10 mouse cellular contexts compared by ENCODE assay signal in the genomic region with DNA sequence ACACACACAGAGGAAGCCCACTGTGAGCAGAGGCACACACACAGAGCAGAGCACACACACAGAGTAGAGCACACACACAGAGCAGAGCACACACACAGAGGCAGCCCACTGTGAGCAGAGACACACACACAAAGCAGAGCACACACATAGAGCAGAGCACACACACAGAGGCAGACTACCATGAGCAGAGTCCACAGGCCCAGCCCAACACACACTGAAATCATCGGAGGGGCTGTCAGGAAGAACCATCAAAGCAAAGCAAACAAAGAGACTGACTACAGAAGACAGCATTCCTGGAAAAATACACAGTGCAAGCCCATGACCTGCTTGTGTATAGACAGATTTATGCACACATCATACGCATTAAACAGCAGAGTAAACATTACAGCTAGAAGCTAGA. TPM values are rescaled to one million over a fixed set of nuclear protein-coding genes. Genes with fewer than 3 reads are reported as not detected.
DNase-seq lines count a peak whose midpoint lies in the region; ATAC-seq lines count a peak whose summit lies in the region.
"Had no signal": no experiment of that assay in that cellular context is flagged by ENCODE, and none has a peak within 500 bp of the region (broad histone marks: within the 10 kb centered on the region; RNA-seq: fewer than 3 reads in every experiment).

No protein-coding gene starts in this region.

- DNase-seq in heart, postnatal 36 days, result no peak
- no peak for DNase-seq in neural tube, embryonic 11.5 days (ENCODE audit: low spot score)
- no peak for DNase-seq in neural tube, embryonic 10.5 days (ENCODE audit: extremely low spot score, low spot score)
- no peak for DNase-seq in thymus, postnatal 36 days
- no peak for DNase-seq in cerebellum, postnatal 4 days (ENCODE audit: low spot score in 2 of 2)
- no peak for DNase-seq in adrenal gland, adult 2 months
- DNase-seq: cerebellum, adult 8-10 months; thymus, postnatal 25 days had no signal

- H3K9ac ChIP-seq in heart, embryonic 11.5 days (ENCODE audit: low read depth, low read length), result no peak overlapping the region
- H3K9ac ChIP-seq in neural tube, embryonic 11.5 days (ENCODE audit: low read length), result no peak overlapping the region
- no peak overlapping the region for H3K9ac ChIP-seq in liver, embryonic 15.5 days

- H3K27me3 ChIP-seq in heart, embryonic 11.5 days (ENCODE audit: control insufficient read depth, insufficient read depth, low read length), result no peaks in the 10 kb centered on the region
- H3K27me3 ChIP-seq in neural tube, embryonic 11.5 days (ENCODE audit: control insufficient read depth, insufficient read depth, low read length), result no peaks in the 10 kb centered on the region
- H3K27me3 ChIP-seq in liver, embryonic 15.5 days, result peaks cover 15% of the 10 kb centered on the region; the same call in 1 of the 2 replicates

- no peak overlapping the region for H3K4me3 ChIP-seq in heart, embryonic 11.5 days (ENCODE audit: low read depth, low read length)
- H3K4me3 ChIP-seq in neural tube, embryonic 11.5 days (ENCODE audit: low read depth, low read length), result no peak overlapping the region
- H3K4me3 ChIP-seq in liver, embryonic 15.5 days (replicated peaks), result no peak overlapping the region

- no peak for ATAC-seq in heart, embryonic 11.5 days (replicated peaks; ENCODE audit: insufficient number of reproducible peaks, low FRiP score, low TSS enrichment)
- ATAC-seq in neural tube, embryonic 11.5 days (ENCODE audit: insufficient read depth, low FRiP score, low TSS enrichment), result no peak
- peak; percentile 60 for ATAC-seq in liver, embryonic 15.5 days (ENCODE audit: insufficient read depth)

- H3K36me3 ChIP-seq in heart, embryonic 11.5 days (ENCODE audit: control insufficient read depth, insufficient read depth, low read length), result no peaks in the 10 kb centered on the region
- H3K36me3 ChIP-seq in neural tube, embryonic 11.5 days (ENCODE audit: control insufficient read depth, insufficient read depth, low read length), result no peaks in the 10 kb centered on the region
- no peaks in the 10 kb centered on the region for H3K36me3 ChIP-seq in liver, embryonic 15.5 days (replicated peaks)

- H3K9me3 ChIP-seq in heart, embryonic 11.5 days (replicated peaks; ENCODE audit: control insufficient read depth, low read length), result no peaks in the 10 kb centered on the region
- no peaks in the 10 kb centered on the region for H3K9me3 ChIP-seq in neural tube, embryonic 11.5 days (ENCODE audit: control insufficient read depth, low read length)
- H3K9me3 ChIP-seq in liver, embryonic 15.5 days (replicated peaks), result no peaks in the 10 kb centered on the region

- peak overlapping the region; percentile 82 for H3K27ac ChIP-seq in heart, embryonic 11.5 days (ENCODE audit: low read depth, low read length)
- peak overlapping the region; percentile 29; the same call in 1 of the 2 replicates for H3K27ac ChIP-seq in neural tube, embryonic 11.5 days (ENCODE audit: low read depth, low read length)
- peak overlapping the region; percentile 64 for H3K27ac ChIP-seq in liver, embryonic 15.5 days (replicated peaks)

- intact Hi-C loops in heart, postnatal 36 days (cut with DNase I), result loop anchor here (5.0 kb wide), 1 partner anchor 69 kb away; no protein-coding TSS in a partner anchor

- WGBS in heart, embryonic 11.5 days (ENCODE audit: insufficient replicate concordance), result 50% methylated on average over 2 of the region's 2 CpGs
- 56% methylated on average over 2 of the region's 2 CpGs for WGBS in neural tube, embryonic 11.5 days
- 44% methylated on average over 2 of the region's 2 CpGs for WGBS in liver, embryonic 15.5 days (ENCODE audit: insufficient replicate concordance)

- H3K4me2 ChIP-seq in heart, embryonic 11.5 days, result no peak overlapping the region
- no peak overlapping the region for H3K4me2 ChIP-seq in neural tube, embryonic 11.5 days (ENCODE audit: low read depth)
- no peak overlapping the region for H3K4me2 ChIP-seq in liver, embryonic 15.5 days

- peaks cover 16% of the 10 kb centered on the region; the same call in 1 of the 2 replicates for H3K4me1 ChIP-seq in heart, embryonic 11.5 days (ENCODE audit: control insufficient read depth, insufficient read depth, low read length)
- H3K4me1 ChIP-seq in neural tube, embryonic 11.5 days (ENCODE audit: control insufficient read depth, insufficient read depth, low read length), result no peaks in the 10 kb centered on the region
- peaks cover 20% of the 10 kb centered on the region for H3K4me1 ChIP-seq in liver, embryonic 15.5 days (replicated peaks)

RNA-seq across cellular contexts. Expression of a gene that starts 7.4 kb away (rescaled TPM):
- 2.7 and 3.1 TPM in 2 replicates for polyA plus RNA-seq in heart, embryonic 11.5 days (2014; fragmentation: Nextera tagmentation; extraction: Ambion mirVana)
- 1 to 10 TPM; 2.4 to 3.6 TPM for total RNA-seq in heart, postnatal 36 days (2021)
- 2.1 and 2.6 TPM in 2 replicates for polyA plus RNA-seq in neural tube, embryonic 11.5 days (2014; fragmentation: Nextera tagmentation; extraction: Ambion mirVana)
- polyA plus RNA-seq in liver, embryonic 15.5 days (2015; fragmentation: Nextera tagmentation; extraction: Ambion mirVana), result 1.4 and 1.6 TPM in 2 replicates
- 1 to 10 TPM; 2.5 to 3.2 TPM for total RNA-seq in adrenal gland, adult 2 months (2021)
- polyA plus RNA-seq in adrenal gland, adult 2 months (2012; rRNA removed), result 1.4 and 1.8 TPM in 2 replicates

RNA-seq across cellular contexts. Expression of a gene that starts 8.3 kb away (rescaled TPM):
- polyA plus RNA-seq in heart, embryonic 11.5 days (2014; fragmentation: Nextera tagmentation; extraction: Ambion mirVana), result 31.9 and 33.5 TPM in 2 replicates
- 10 to 100 TPM; 15.7 to 16.2 TPM for total RNA-seq in heart, postnatal 36 days (2021)
- polyA plus RNA-seq in neural tube, embryonic 11.5 days (2014; fragmentation: Nextera tagmentation; extraction: Ambion mirVana), result 42.5 and 43.4 TPM in 2 replicates
- polyA plus RNA-seq in liver, embryonic 15.5 days (2015; fragmentation: Nextera tagmentation; extraction: Ambion mirVana), result 12.5 and 14.0 TPM in 2 replicates
- total RNA-seq in adrenal gland, adult 2 months (2021), result 10 to 100 TPM; 13.3 to 35.0 TPM
- 111 and 156 TPM in 2 replicates for polyA plus RNA-seq in adrenal gland, adult 2 months (2012; rRNA removed)

RNA-seq across cellular contexts. Expression of a gene that starts 46.7 kb away (rescaled TPM):
- 131 and 155 TPM in 2 replicates for polyA plus RNA-seq in heart, embryonic 11.5 days (2014; fragmentation: Nextera tagmentation; extraction: Ambion mirVana)
- 100 to 1,000 TPM; 119 to 123 TPM for total RNA-seq in heart, postnatal 36 days (2021)
- 197 and 217 TPM in 2 replicates for polyA plus RNA-seq in neural tube, embryonic 11.5 days (2014; fragmentation: Nextera tagmentation; extraction: Ambion mirVana)
- polyA plus RNA-seq in liver, embryonic 15.5 days (2015; fragmentation: Nextera tagmentation; extraction: Ambion mirVana), result 79.2 and 82.0 TPM in 2 replicates
- 100 to 1,000 TPM; 169 to 173 TPM for total RNA-seq in adrenal gland, adult 2 months (2021)
- 29.1 and 36.8 TPM in 2 replicates for polyA plus RNA-seq in adrenal gland, adult 2 months (2012; rRNA removed)

RNA-seq across cellular contexts. Expression of a gene that starts 52.1 kb away (rescaled TPM):
- 18.5 and 23.2 TPM in 2 replicates for polyA plus RNA-seq in heart, embryonic 11.5 days (2014; fragmentation: Nextera tagmentation; extraction: Ambion mirVana)
- total RNA-seq in heart, postnatal 36 days (2021), result 10 to 100 TPM; 33.6 to 41.5 TPM
- 32.5 and 32.8 TPM in 2 replicates for polyA plus RNA-seq in neural tube, embryonic 11.5 days (2014; fragmentation: Nextera tagmentation; extraction: Ambion mirVana)
- polyA plus RNA-seq in liver, embryonic 15.5 days (2015; fragmentation: Nextera tagmentation; extraction: Ambion mirVana), result 13.1 and 15.5 TPM in 2 replicates
- total RNA-seq in adrenal gland, adult 2 months (2021), result 10 to 100 TPM; 43.0 to 56.0 TPM
- 33.2 and 33.5 TPM in 2 replicates for polyA plus RNA-seq in adrenal gland, adult 2 months (2012; rRNA removed)

RNA-seq across cellular contexts. Expression of a gene that starts 59.4 kb away (rescaled TPM):
- polyA plus RNA-seq in heart, embryonic 11.5 days (2014; fragmentation: Nextera tagmentation; extraction: Ambion mirVana), result 42.8 and 44.5 TPM in 2 replicates
- 10 to 100 TPM; 14.5 to 16.4 TPM for total RNA-seq in heart, postnatal 36 days (2021)
- polyA plus RNA-seq in neural tube, embryonic 11.5 days (2014; fragmentation: Nextera tagmentation; extraction: Ambion mirVana), result 39.5 and 42.6 TPM in 2 replicates
- 25.5 and 26.7 TPM in 2 replicates for polyA plus RNA-seq in liver, embryonic 15.5 days (2015; fragmentation: Nextera tagmentation; extraction: Ambion mirVana)
- total RNA-seq in adrenal gland, adult 2 months (2021), result 10 to 100 TPM; 23.4 to 30.7 TPM
- polyA plus RNA-seq in adrenal gland, adult 2 months (2012; rRNA removed), result 29.3 and 32.5 TPM in 2 replicates

Comparison
In these comparisons a context has a peak if more than half of its experiments do, and no peak if none do; other contexts are left out.
1. H3K27ac ChIP-seq: peak in every context shown above with its lines; median percentile 82 in heart, embryonic 11.5 days; 64 in liver, embryonic 15.5 days; 29 in neural tube, embryonic 11.5 days.